Mouse (Mus musculus) telencephalon, adult 2 months (tissue): ENCODE measurements around the gene Omd.

Experiments
- DNase-seq: peaks from one replicate; pipeline ENCODE4 v3.0.0-alpha.2; 2011; ENCODE audit warnings: low read depth, low spot score

The Omd gene

GRCm38 (mm10) chr13:49608589-49609322 is 26.5 kb downstream of the Omd start:
- DNase-seq = no peak

GRCm38 (mm10) chr13:49617021-49617420 is 34.8 kb downstream of the Omd start:
- DNase-seq = no peak

- no peak for DNase-seq
Measured at GRCm38 (mm10) chr13:49618365-49618764, 36.1 kb downstream of the Omd start.

GRCm38 (mm10) chr13:49623216-49623615 is 41.0 kb downstream of the Omd start:
- no peak for DNase-seq

GRCm38 (mm10) chr13:49628167-49628566 is 45.9 kb downstream of the Omd start:
- no peak for DNase-seq

DNA sequence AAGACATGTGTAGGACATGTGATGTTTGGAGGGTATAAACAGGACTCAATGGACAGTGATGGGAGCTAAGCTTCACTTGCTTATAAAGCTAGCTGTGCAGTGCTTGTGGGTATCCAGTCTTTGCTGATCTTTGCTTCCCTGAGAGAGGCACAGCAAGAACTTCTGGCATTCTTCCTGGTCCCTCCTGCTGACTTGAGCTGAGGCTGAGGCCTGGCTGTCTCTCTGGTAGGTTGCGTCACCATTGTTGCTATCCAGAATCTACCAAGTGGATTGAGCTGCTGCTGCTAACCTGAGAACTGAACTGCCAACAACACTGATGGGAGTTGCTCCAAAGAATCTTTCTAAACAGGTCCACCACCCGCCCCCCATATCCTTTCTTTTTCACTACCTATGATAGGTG is 46.8 kb downstream of the Omd start:
- DNase-seq = no peak

DNA sequence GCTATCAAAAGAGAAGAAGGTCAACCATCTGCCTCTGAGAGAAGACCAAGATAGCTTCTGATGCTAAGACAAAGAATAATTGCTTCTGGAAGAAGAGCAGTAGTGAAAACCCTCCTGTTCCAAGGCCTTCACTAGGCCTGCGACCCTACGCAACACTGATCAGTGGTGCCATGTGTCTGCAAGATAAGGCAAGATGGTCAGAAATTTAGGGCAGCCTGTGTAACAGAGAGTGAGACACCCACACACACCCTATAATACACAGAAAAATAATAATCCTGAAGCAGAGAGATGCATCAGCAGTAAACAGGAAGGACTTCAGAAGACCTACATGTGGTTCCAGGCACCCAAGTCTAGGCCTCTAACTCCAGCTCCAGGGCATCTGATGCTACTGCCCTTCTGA is 57.7 kb downstream of the Omd start:
- no peak for DNase-seq
